Mouse (Mus musculus): ENCODE results near the gene Pmepa1. TPM values are rescaled to one million over a fixed set of nuclear protein-coding genes. Genes with fewer than 3 reads are reported as not detected.

The Pmepa1 gene
- polyA plus RNA-seq, 1 experiment from 2014 or later, result 0.20 TPM

DNA sequence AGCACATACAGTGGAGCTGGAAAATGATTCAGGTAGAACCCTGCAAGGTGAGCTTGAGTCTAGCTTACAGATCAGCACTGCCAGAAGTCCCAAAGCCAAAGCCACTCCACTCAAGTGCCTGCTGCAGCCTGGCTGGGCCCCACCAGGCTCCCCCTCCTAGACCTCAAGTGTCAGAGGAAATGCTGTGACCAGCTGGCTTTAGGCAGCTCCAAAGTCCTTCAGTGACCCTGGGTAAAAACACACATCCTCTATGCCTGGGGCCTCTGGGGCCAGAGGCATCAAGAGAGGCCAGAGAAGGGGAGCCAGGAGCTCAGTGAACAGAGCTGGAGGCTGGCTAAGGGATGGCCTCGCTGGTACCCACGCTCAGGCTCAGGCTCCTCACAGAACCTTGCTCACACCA lies 25.9 kb downstream of the Pmepa1 start:
- Histone ChIP-seq H3K9me3 (replicated peaks) (no peaks in the 10 kb centered on the region), H3K27ac (no peak overlapping the region), H3K9ac (no peak overlapping the region), H3K4me3 (replicated peaks) (no peak overlapping the region), H3K36me3 (no peaks in the 10 kb centered on the region), H3K4me2 (no peak overlapping the region), H3K4me1 (replicated peaks) (no peaks in the 10 kb centered on the region), H3K27me3 (no peaks in the 10 kb centered on the region)
- 20% methylated on average over 2 of the region's 2 CpGs for WGBS (ENCODE audit: insufficient replicate concordance)
- DNase-seq, result no peak
- ATAC-seq (ENCODE audit: low read depth), result no peak

GRCm38 (mm10) chr2:173249965-173250364 lies 26.4 kb downstream of the Pmepa1 start:
- Histone ChIP-seq H3K4me3 (replicated peaks) (no peak overlapping the region), H3K36me3 (no peaks in the 10 kb centered on the region), H3K4me2 (no peak overlapping the region), H3K9me3 (replicated peaks) (no peaks in the 10 kb centered on the region), H3K27me3 (no peaks in the 10 kb centered on the region), H3K9ac (no peak overlapping the region), H3K4me1 (replicated peaks) (no peaks in the 10 kb centered on the region), H3K27ac (no peak overlapping the region)
- 65% methylated on average over 8 of the region's 8 CpGs for WGBS (ENCODE audit: insufficient replicate concordance)
- no peak for DNase-seq
- no peak for ATAC-seq (ENCODE audit: low read depth)

- WGBS (ENCODE audit: insufficient replicate concordance), result 53% methylated on average over 3 of the region's 3 CpGs
- H3K27me3 ChIP-seq, result no peaks in the 10 kb centered on the region
- no peak overlapping the region for H3K27ac ChIP-seq
- DNase-seq, result no peak
- no peaks in the 10 kb centered on the region for H3K4me1 ChIP-seq (replicated peaks)
- H3K4me2 ChIP-seq, result no peak overlapping the region
- H3K36me3 ChIP-seq, result no peaks in the 10 kb centered on the region
- no peak for ATAC-seq (ENCODE audit: low read depth)
- H3K4me3 ChIP-seq (replicated peaks), result no peak overlapping the region
- no peak overlapping the region for H3K9ac ChIP-seq
- H3K9me3 ChIP-seq (replicated peaks), result no peaks in the 10 kb centered on the region
Observed at GRCm38 (mm10) chr2:173249386-173249785, 26.9 kb downstream of the Pmepa1 start.

DNA sequence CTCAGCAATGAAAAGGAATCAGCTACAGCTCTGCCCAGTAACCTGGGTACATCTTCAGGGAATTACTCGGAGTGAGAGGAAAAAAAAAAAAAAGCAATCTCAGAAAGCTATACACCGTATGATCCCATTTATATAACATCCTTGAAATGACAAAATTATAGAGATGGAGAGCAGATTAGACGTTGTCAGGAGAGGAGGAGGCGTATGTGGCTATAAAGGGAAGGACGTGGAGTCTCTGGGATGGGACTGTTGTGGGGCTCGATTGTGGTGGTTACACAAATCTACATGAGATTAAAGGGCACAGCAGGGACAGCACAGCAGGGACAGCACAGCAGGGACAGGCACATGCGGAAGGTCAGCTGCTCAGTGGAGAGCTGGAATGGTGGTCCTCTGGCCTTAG lies 27.5 kb downstream of the Pmepa1 start:
- no peak for DNase-seq
- H3K4me2 ChIP-seq, result no peak overlapping the region

GRCm38 (mm10) chr2:173247911-173248310 lies 28.4 kb downstream of the Pmepa1 start:
- Histone ChIP-seq H3K9me3 (replicated peaks) (no peaks in the 10 kb centered on the region), H3K36me3 (no peaks in the 10 kb centered on the region), H3K9ac (no peak overlapping the region), H3K4me2 (no peak overlapping the region), H3K27ac (no peak overlapping the region), H3K27me3 (no peaks in the 10 kb centered on the region), H3K4me1 (replicated peaks) (no peaks in the 10 kb centered on the region), H3K4me3 (replicated peaks) (no peak overlapping the region)
- WGBS (ENCODE audit: insufficient replicate concordance), result 16% methylated on average over 2 of the region's 2 CpGs
- DNase-seq (no peak), ATAC-seq (ENCODE audit: low read depth) (no peak)

More for the DNA sequence above, 27.5 kb downstream of the Pmepa1 start:
- 53% methylated on average over 7 of the region's 7 CpGs for WGBS (ENCODE audit: insufficient replicate concordance)
- H3K9ac ChIP-seq, result no peak overlapping the region
- H3K4me3 ChIP-seq (replicated peaks), result no peak overlapping the region
- no peak overlapping the region for H3K27ac ChIP-seq
- ATAC-seq (ENCODE audit: low read depth), result no peak
- no peaks in the 10 kb centered on the region for H3K9me3 ChIP-seq (replicated peaks)
- H3K36me3 ChIP-seq, result no peaks in the 10 kb centered on the region
- no peaks in the 10 kb centered on the region for H3K4me1 ChIP-seq (replicated peaks)
- no peaks in the 10 kb centered on the region for H3K27me3 ChIP-seq

DNA sequence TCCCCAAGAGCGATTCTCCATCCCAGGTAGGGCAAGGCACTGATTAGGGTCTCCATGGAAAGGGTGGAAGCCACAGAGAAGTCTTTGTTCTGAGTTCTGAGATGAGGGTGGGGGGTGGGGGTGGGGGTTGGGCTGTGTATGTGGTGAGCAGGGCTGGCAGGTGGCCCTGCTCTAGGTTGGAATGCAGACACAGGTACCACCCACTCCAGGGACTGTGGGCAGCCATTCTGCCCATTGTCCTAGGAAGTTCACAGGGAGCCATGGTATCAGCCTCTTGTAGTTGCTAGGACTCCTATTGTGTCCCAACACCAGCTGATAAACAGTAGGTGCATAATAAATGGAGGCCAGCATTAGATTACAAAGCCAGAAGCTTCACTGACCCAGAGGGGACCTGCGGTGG lies 29.1 kb downstream of the Pmepa1 start:
- 11% methylated on average over 2 of the region's 2 CpGs for WGBS (ENCODE audit: insufficient replicate concordance)
- Histone ChIP-seq H3K4me2 (no peak overlapping the region), H3K27ac (no peak overlapping the region), H3K4me1 (replicated peaks) (no peaks in the 10 kb centered on the region), H3K4me3 (replicated peaks) (no peak overlapping the region), H3K27me3 (no peaks in the 10 kb centered on the region), H3K36me3 (no peaks in the 10 kb centered on the region), H3K9ac (no peak overlapping the region), H3K9me3 (replicated peaks) (no peaks in the 10 kb centered on the region)
- DNase-seq (no peak), ATAC-seq (ENCODE audit: low read depth) (no peak)

DNA sequence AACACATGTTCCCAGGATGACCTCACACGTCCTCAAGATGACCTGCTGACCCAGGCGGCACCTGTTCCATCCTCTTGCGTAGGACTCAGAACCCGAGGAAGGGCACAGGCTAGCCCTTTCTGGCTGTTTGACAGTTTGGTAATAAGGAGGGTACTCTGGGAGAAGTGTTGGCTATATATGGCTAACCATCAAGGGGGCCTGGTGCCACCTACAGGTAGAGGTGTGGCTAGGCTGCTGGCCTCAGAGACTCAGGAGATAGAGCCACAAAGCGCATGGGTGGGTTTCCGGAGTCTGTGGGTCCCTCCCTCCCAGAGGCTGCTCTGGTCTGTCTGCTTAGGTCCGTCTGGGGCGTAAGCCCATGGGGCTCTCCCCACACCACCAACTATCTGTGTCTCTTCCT lies 29.6 kb downstream of the Pmepa1 start:
- no peak overlapping the region for H3K4me2 ChIP-seq
- ATAC-seq (ENCODE audit: low read depth), result no peak
- H3K27me3 ChIP-seq, result no peaks in the 10 kb centered on the region
- WGBS (ENCODE audit: insufficient replicate concordance), result 43% methylated on average over 8 of the region's 8 CpGs
- no peaks in the 10 kb centered on the region for H3K36me3 ChIP-seq
- no peaks in the 10 kb centered on the region for H3K4me1 ChIP-seq (replicated peaks)
- no peak overlapping the region for H3K9ac ChIP-seq
- no peak overlapping the region for H3K27ac ChIP-seq
- no peak overlapping the region for H3K4me3 ChIP-seq (replicated peaks)
- H3K9me3 ChIP-seq (replicated peaks), result no peaks in the 10 kb centered on the region
- no peak for DNase-seq

DNA sequence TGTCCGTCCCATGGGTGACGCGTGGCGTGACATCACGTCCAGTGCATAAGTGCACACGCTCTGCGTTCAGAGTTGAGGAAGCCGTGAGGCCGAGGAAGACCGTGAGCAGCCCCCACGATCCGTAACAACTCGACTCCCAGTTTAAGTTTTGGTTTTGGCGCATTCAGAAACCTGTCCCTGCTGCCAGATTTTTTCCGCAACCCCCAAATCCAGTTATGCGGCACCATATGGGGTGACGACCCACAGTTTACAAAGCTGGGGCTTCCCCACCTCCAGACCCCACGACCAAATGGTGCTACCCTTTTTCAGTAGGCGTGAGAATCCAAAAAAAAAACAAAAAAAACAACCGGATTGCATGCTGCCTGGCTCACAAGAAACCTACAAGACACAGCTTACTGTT lies 31.1 kb downstream of the Pmepa1 start:
- Histone ChIP-seq H3K27me3 (no peaks in the 10 kb centered on the region), H3K9ac (no peak overlapping the region), H3K9me3 (replicated peaks) (no peaks in the 10 kb centered on the region), H3K4me3 (replicated peaks) (no peak overlapping the region), H3K27ac (no peak overlapping the region), H3K4me2 (no peak overlapping the region), H3K36me3 (no peaks in the 10 kb centered on the region), H3K4me1 (replicated peaks) (no peaks in the 10 kb centered on the region)
- no peak for DNase-seq
- no peak for ATAC-seq (ENCODE audit: low read depth)
- 69% methylated on average over 20 of the region's 20 CpGs for WGBS (ENCODE audit: insufficient replicate concordance)

GRCm38 (mm10) chr2:173244108-173244507 lies 32.2 kb downstream of the Pmepa1 start:
- no peaks in the 10 kb centered on the region for H3K4me1 ChIP-seq (replicated peaks)
- no peaks in the 10 kb centered on the region for H3K36me3 ChIP-seq
- no peak overlapping the region for H3K9ac ChIP-seq
- no peaks in the 10 kb centered on the region for H3K9me3 ChIP-seq (replicated peaks)
- DNase-seq (no peak), ATAC-seq (ENCODE audit: low read depth) (no peak)
- no peaks in the 10 kb centered on the region for H3K27me3 ChIP-seq
- H3K4me3 ChIP-seq (replicated peaks), result no peak overlapping the region
- 52% methylated on average over 3 of the region's 3 CpGs for WGBS (ENCODE audit: insufficient replicate concordance)
- H3K27ac ChIP-seq, result no peak overlapping the region
- no peak overlapping the region for H3K4me2 ChIP-seq

DNA sequence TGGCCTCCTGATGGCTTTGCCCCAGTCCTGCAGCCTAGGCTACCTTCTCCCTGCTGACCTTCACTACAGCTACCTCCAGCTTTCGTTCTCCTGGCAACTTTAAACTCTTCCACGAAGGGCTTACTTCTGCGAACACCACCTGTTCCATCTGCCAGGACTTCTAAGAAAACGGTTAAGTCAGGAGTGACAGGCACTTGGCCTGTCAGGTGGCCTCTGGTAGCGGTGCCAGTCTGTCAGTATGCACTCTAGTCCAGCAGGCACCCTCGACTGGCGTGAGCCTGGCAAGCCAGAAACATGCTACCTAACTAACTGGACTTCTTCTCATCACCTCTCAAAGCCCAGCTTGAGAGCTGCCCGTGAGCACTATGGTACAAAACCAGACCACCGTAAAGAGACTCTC lies 32.7 kb downstream of the Pmepa1 start:
- no peaks in the 10 kb centered on the region for H3K36me3 ChIP-seq
- H3K27ac ChIP-seq, result no peak overlapping the region
- H3K9me3 ChIP-seq (replicated peaks), result no peaks in the 10 kb centered on the region
- H3K27me3 ChIP-seq, result no peaks in the 10 kb centered on the region
- no peak overlapping the region for H3K4me2 ChIP-seq
- ATAC-seq (ENCODE audit: low read depth), result no peak
- H3K4me3 ChIP-seq (replicated peaks), result no peak overlapping the region
- no peak overlapping the region for H3K9ac ChIP-seq
- no peaks in the 10 kb centered on the region for H3K4me1 ChIP-seq (replicated peaks)
- WGBS (ENCODE audit: insufficient replicate concordance), result 57% methylated on average over 9 of the region's 9 CpGs
- no peak for DNase-seq

DNA sequence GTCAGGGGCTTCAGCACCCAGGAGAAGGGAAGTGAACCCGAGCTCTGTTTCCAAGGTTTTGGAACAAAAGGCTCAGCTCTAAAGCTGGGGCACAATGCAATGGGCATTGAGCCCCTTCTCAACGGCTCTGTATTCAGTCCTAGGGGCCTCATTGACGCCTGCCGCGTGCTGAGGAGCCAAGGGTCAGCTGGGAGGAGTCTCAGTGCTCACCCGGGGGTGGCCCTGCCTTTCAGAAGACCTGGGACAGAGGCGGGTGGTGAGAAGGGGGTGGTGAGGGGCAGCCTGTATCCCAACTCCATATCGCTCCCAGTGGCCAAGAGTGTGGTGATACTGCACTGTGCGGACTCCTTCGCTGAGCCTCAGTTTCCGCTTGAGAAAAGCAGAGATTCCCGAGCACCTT lies 33.5 kb downstream of the Pmepa1 start:
- WGBS (ENCODE audit: insufficient replicate concordance), result 32% methylated on average over 12 of the region's 12 CpGs
- no peak for ATAC-seq (ENCODE audit: low read depth)
- DNase-seq, result no peak
- no peaks in the 10 kb centered on the region for H3K36me3 ChIP-seq
- H3K4me1 ChIP-seq (replicated peaks), result no peaks in the 10 kb centered on the region
- no peak overlapping the region for H3K9ac ChIP-seq
- H3K4me3 ChIP-seq (replicated peaks), result no peak overlapping the region
- no peaks in the 10 kb centered on the region for H3K9me3 ChIP-seq (replicated peaks)
- no peak overlapping the region for H3K27ac ChIP-seq
- H3K27me3 ChIP-seq, result 0 out of 2 replicates have a peak, but pooled peaks cover 2% of the 10 kb centered on the region
- no peak overlapping the region for H3K4me2 ChIP-seq

- Histone ChIP-seq H3K36me3 (no peaks in the 10 kb centered on the region), H3K9me3 (replicated peaks) (no peaks in the 10 kb centered on the region), H3K27me3 (0 out of 2 replicates have a peak, but pooled peaks cover 2% of the 10 kb centered on the region), H3K4me3 (replicated peaks) (no peak overlapping the region), H3K9ac (no peak overlapping the region), H3K27ac (no peak overlapping the region), H3K4me2 (no peak overlapping the region), H3K4me1 (replicated peaks) (no peaks in the 10 kb centered on the region)
- ATAC-seq (ENCODE audit: low read depth) (no peak), DNase-seq (no peak)
- 68% methylated on average over 9 of the region's 9 CpGs for WGBS (ENCODE audit: insufficient replicate concordance)
Observed at GRCm38 (mm10) chr2:173240738-173241137, 35.6 kb downstream of the Pmepa1 start.

Measured in liver, embryonic 13.5 days (tissue).